Mouse (Mus musculus) ES-Bruce4 (cell line): ENCODE measurements around the gene Asgr1. TPM values are rescaled to one million over a fixed set of nuclear protein-coding genes. Genes with fewer than 3 reads are reported as not detected.

Source experiments
- H3K27ac ChIP-seq: 2 replicates; pipeline ENCODE4 v1.5.1; 2012; ENCODE audit warnings: low read length, inconsistent platforms; ENCODE audit not compliant: insufficient read depth
- H3K27me3 ChIP-seq: 2 replicates; pipeline ENCODE4 v1.6.1; 2012; ENCODE audit warnings: mild to moderate bottlenecking, low read length, inconsistent platforms; ENCODE audit not compliant: control insufficient read depth, poor library complexity, insufficient read depth, severe bottlenecking
- H3K36me3 ChIP-seq: 2 replicates; pipeline ENCODE4 v1.6.1; 2012; ENCODE audit warnings: inconsistent platforms, mild to moderate bottlenecking, low read length, moderate library complexity; ENCODE audit not compliant: control insufficient read depth, poor library complexity, insufficient read depth, severe bottlenecking
- H3K4me1 ChIP-seq: one replicate; pipeline ENCODE4 v1.8.1; 2011; ENCODE audit warnings: low read length; ENCODE audit not compliant: control insufficient read depth, insufficient read depth
- H3K4me3 ChIP-seq: 2 replicates; pipeline ENCODE4 v1.5.1; 2011; ENCODE audit warnings: low read depth, mild to moderate bottlenecking, low read length
- H3K9ac ChIP-seq: 2 replicates; pipeline ENCODE4 v1.6.1; 2012; ENCODE audit warnings: low read depth, mild to moderate bottlenecking, inconsistent platforms; ENCODE audit not compliant: poor library complexity, severe bottlenecking
- H3K9me3 ChIP-seq: replicated peaks from 2 replicates; pipeline ENCODE4 v1.6.1; 2012; ENCODE audit warnings: mild to moderate bottlenecking, low read length, inconsistent platforms; ENCODE audit not compliant: control insufficient read depth, poor library complexity, insufficient read depth, severe bottlenecking
- CTCF ChIP-seq: IDR thresholded peaks from one replicate; pipeline ENCODE4 v1.8.1; 2011; ENCODE audit warnings: low read depth, low read length
- EP300 ChIP-seq: IDR thresholded peaks from 2 replicates; pipeline ENCODE4 v1.6.1; 2011; ENCODE audit warnings: low read depth, low read length; ENCODE audit not compliant: insufficient read depth
- POLR2A ChIP-seq: IDR thresholded peaks from one replicate; pipeline ENCODE4 v1.8.1; 2011; ENCODE audit warnings: low read length; ENCODE audit not compliant: insufficient read depth
- polyA plus RNA-seq: library from polyadenylated mRNA; stranded (reverse); fragments of >200 nt; gene quantifications from 2 replicates; pipeline ENCODE4 v1.2.4, GENCODE M21; 2011; ENCODE audit warnings: low read depth; ENCODE audit not compliant: missing spikeins, insufficient read depth, insufficient read length

Gene Asgr1
- polyA plus RNA-seq, 1 experiment = not detected

GRCm38 (mm10) chr11:70075581-70075980, 21.7 kb downstream of the Asgr1 start:
- no peak overlapping the region for H3K9ac ChIP-seq

DNA sequence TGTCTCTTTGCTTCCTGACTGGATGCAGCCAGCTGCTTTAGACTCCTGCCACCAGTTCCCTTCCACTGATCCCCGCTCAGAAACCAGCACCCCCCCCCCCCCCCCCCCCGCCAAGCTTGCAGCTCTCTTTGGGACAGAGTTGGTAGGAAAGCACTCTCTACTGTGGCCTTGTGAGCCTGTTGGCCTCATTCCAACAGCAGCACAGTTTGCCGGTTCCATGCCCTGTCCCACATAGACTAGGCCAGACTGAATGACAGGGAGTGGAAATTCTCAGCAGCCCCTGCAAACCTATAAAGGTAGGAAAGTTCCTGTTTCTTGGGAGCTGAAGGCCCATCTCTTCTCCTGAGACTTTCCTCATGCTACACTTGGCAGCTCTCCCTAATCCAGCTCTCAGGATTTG, 23.6 kb downstream of the Asgr1 start:
- Histone ChIP-seq H3K9me3 (no peaks in the 10 kb centered on the region), H3K36me3 (no peaks in the 10 kb centered on the region), H3K9ac (no peak overlapping the region)

More at GRCm38 (mm10) chr11:70075581-70075980, 21.7 kb downstream of the Asgr1 start:
- no peaks in the 10 kb centered on the region for H3K36me3 ChIP-seq
- H3K9me3 ChIP-seq = no peaks in the 10 kb centered on the region; the same call in 1 of the 2 replicates
- no peak overlapping the region for H3K4me3 ChIP-seq
- TF ChIP-seq EP300 (no peak), POLR2A (no peak), CTCF (no peak)
- H3K4me1 ChIP-seq = no peaks in the 10 kb centered on the region
- no peaks in the 10 kb centered on the region for H3K27me3 ChIP-seq
- no peak overlapping the region for H3K27ac ChIP-seq

DNA sequence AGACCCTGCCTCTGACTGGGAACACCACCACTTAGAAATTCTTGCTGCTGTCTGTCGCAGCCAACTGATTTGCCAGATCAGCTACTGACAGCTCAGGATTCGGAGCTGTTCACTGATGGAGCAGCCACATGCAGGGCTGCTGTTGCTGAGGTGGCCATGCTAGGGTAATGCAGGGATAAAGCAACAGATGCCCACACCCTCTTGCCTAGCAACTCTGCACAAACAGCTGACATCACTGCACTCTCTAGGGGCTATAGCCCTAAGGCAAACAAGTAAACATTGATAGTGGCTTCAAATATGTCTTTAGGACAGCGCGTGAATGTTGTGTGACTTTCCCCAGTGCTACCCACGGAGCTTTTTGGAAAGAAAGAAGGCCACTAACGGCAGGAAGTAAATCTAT, 25.3 kb downstream of the Asgr1 start:
- Histone ChIP-seq H3K4me1 (no peaks in the 10 kb centered on the region), H3K4me3 (no peak overlapping the region), H3K9me3 (no peaks in the 10 kb centered on the region), H3K36me3 (no peaks in the 10 kb centered on the region), H3K27me3 (no peaks in the 10 kb centered on the region), H3K27ac (no peak overlapping the region), H3K9ac (no peak overlapping the region)
- TF ChIP-seq POLR2A = no peak
- TF ChIP-seq EP300 = no peak

More for the DNA sequence above, 23.6 kb downstream of the Asgr1 start:
- H3K4me1 ChIP-seq = no peaks in the 10 kb centered on the region
- no peak for TF ChIP-seq EP300
- TF ChIP-seq CTCF = no peak
- TF ChIP-seq POLR2A = no peak
- H3K27me3 ChIP-seq = no peaks in the 10 kb centered on the region
- no peak overlapping the region for H3K4me3 ChIP-seq
- no peak overlapping the region for H3K27ac ChIP-seq

DNA sequence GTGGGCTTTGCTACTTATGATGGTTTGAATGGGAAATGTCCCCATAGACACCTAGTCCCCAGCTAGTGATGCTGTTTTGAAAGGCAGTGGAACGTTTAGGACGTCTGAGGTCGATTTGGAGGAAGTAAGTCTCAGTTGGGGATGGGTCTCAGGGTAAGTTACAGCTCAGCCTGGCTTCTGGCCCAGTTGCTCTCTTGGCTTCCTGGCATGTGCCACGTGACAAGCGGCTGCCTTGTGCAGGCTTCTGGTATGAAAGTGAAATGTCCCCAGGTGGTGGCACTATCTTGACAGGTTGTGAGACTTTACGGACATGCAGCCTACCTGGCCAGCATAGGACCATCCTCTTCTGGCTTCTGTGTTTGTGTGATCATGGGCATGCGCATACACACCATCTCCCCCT, 26.0 kb downstream of the Asgr1 start:
- no peaks in the 10 kb centered on the region for H3K4me1 ChIP-seq
- H3K9ac ChIP-seq = no peak overlapping the region
- no peak overlapping the region for H3K27ac ChIP-seq
- no peaks in the 10 kb centered on the region for H3K27me3 ChIP-seq
- no peaks in the 10 kb centered on the region for H3K36me3 ChIP-seq
- H3K4me3 ChIP-seq = no peak overlapping the region
- H3K9me3 ChIP-seq = no peaks in the 10 kb centered on the region
- TF ChIP-seq EP300 (no peak), CTCF (no peak), POLR2A (no peak)

DNA sequence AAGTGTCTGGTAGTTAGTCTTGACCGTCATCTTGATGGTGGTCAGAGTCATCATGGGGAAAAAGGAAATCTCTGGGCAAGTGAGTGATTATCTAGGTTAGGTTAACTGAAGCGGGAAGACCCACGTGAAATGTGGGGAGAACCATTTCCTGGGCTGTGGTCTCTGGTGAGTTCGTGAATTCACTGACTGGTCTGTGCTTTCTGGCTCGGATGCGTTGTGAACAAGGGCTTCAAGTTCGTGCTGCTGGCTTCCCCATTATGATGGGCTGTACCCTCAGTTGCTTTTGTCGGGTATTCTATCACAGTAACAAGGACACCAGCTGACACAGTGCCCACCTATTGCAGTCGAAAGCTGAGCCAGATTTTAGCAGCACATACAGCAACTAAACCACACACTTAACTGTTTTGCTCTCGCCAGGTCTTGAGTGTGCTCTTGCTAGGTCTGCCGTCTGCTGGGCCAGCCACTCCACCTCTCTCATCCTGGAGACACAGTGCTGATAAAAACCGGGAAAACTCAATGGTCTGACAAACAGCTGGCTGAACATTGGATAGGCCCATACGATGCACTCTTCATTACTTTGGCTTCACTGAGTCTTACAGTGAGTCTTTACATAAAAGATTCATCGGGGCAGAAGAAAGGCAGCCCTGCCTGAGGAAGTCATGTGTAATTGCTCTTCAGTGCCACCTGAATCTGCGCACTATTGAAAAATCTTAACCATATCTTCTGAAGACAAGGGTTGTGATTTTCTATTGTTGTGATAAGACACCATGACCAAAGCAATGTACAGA, 27.1 kb downstream of the Asgr1 start:
- TF ChIP-seq POLR2A (no peak), EP300 (no peak), CTCF (no peak)
- H3K4me3 ChIP-seq = no peak overlapping the region
- no peaks in the 10 kb centered on the region for H3K9me3 ChIP-seq
- no peaks in the 10 kb centered on the region for H3K4me1 ChIP-seq
- no peak overlapping the region for H3K27ac ChIP-seq
- H3K27me3 ChIP-seq = no peaks in the 10 kb centered on the region
- H3K36me3 ChIP-seq = no peaks in the 10 kb centered on the region
- no peak overlapping the region for H3K9ac ChIP-seq

GRCm38 (mm10) chr11:70084563-70084962, 30.7 kb downstream of the Asgr1 start:
- Histone ChIP-seq H3K4me3 (no peak overlapping the region), H3K27me3 (no peaks in the 10 kb centered on the region), H3K36me3 (no peaks in the 10 kb centered on the region), H3K9me3 (0 out of 2 replicates have a peak, but pooled peaks cover 2% of the 10 kb centered on the region), H3K4me1 (no peaks in the 10 kb centered on the region), H3K27ac (no peak overlapping the region), H3K9ac (no peak overlapping the region)
- TF ChIP-seq POLR2A (no peak), EP300 (no peak), CTCF (no peak)
